Mouse (Mus musculus) heart, embryonic 16.5 days (tissue): ENCODE results near the gene Dll1. TPM values are rescaled to one million over a fixed set of nuclear protein-coding genes. Genes with fewer than 3 reads are reported as not detected.

ENCODE experiments used
- ATAC-seq: fragments of 200-750 bp; cut with Nextera tagmentation; replicated peaks from 2 replicates; pipeline ENCODE4 v1.8.0; 2017; ENCODE audit warnings: moderate number of reproducible peaks; ENCODE audit not compliant: insufficient read depth, low FRiP score; ENCODE audit errors: extremely low read depth
- H3K27ac ChIP-seq: fragments of 300-500 bp; sonication (generic); 2 replicates; pipeline ENCODE4 v1.5.1; 2014; ENCODE audit warnings: mild to moderate bottlenecking, low read length, control low read depth, moderate library complexity
- H3K27me3 ChIP-seq: fragments of 300-500 bp; sonication (generic); 2 replicates; pipeline ENCODE4 v1.6.1; 2014; ENCODE audit warnings: low read length, mixed read lengths; ENCODE audit not compliant: control insufficient read depth, insufficient read depth
- H3K36me3 ChIP-seq: fragments of 300-500 bp; sonication (generic); 2 replicates; pipeline ENCODE4 v1.6.1; 2014; ENCODE audit not compliant: control insufficient read depth, insufficient read depth
- H3K4me1 ChIP-seq: fragments of 300-500 bp; sonication (generic); 2 replicates; pipeline ENCODE4 v1.6.1; 2014; ENCODE audit warnings: low read length, mixed read lengths; ENCODE audit not compliant: control insufficient read depth, insufficient read depth
- H3K4me2 ChIP-seq: fragments of 300-500 bp; sonication (generic); 2 replicates; pipeline ENCODE4 v1.6.1; 2014; ENCODE audit warnings: low read depth, mild to moderate bottlenecking, control low read depth, low read length
- H3K4me3 ChIP-seq: fragments of 300-500 bp; sonication (generic); 2 replicates; pipeline ENCODE4 v1.5.1; 2014; ENCODE audit warnings: mild to moderate bottlenecking, control low read depth, low read length
- H3K9ac ChIP-seq: fragments of 300-500 bp; sonication (generic); 2 replicates; pipeline ENCODE4 v1.6.1; 2014; ENCODE audit warnings: low read length, control low read depth
- H3K9me3 ChIP-seq: fragments of 300-500 bp; sonication (generic); replicated peaks from 2 replicates; pipeline ENCODE4 v1.6.1; 2016; ENCODE audit warnings: low read length; ENCODE audit not compliant: control insufficient read depth
- WGBS: fragments of 180-500 bp; shearing (Covaris S2); extraction: QIAGEN DNeasy Blood & Tissue Kit; methylation state at CpG from one replicate; pipeline ENCODE4 v1.1.7; 2014; 5-methylcytosine and 5-hydroxymethylcytosine counted together
- polyA plus RNA-seq: library from polyadenylated mRNA; unstranded; fragments of >200 nt; fragmentation: Nextera tagmentation; extraction: Ambion mirVana; gene quantifications from 2 replicates; pipeline ENCODE4 v1.2.1, GENCODE M21; 2015

The Dll1 gene
- polyA plus RNA-seq, 1 experiment from 2014 or later, result 5.6 TPM

GRCm38 (mm10) chr17:15410861-15411260 lies 34.2 kb upstream of the Dll1 start:
- Histone ChIP-seq H3K27me3 (no peaks in the 10 kb centered on the region), H3K4me3 (no peak overlapping the region), H3K4me1 (no peaks in the 10 kb centered on the region), H3K9me3 (no peaks in the 10 kb centered on the region), H3K27ac (no peak overlapping the region), H3K36me3 (peaks cover 36% of the 10 kb centered on the region), H3K4me2 (no peak overlapping the region), H3K9ac (no peak overlapping the region)
- 92% methylated on average over 1 of the region's 1 CpGs for WGBS
- no peak for ATAC-seq

- H3K27ac ChIP-seq, result no peak overlapping the region
- peaks cover 31% of the 10 kb centered on the region for H3K36me3 ChIP-seq
- no peaks in the 10 kb centered on the region for H3K4me1 ChIP-seq
- no peak overlapping the region for H3K4me3 ChIP-seq
- ATAC-seq, result no peak
- no peaks in the 10 kb centered on the region for H3K27me3 ChIP-seq
- no peaks in the 10 kb centered on the region for H3K9me3 ChIP-seq
- 85% methylated on average over 10 of the region's 10 CpGs for WGBS
- H3K4me2 ChIP-seq, result no peak overlapping the region
- H3K9ac ChIP-seq, result no peak overlapping the region
Measured at GRCm38 (mm10) chr17:15409261-15409660, 32.6 kb upstream of the Dll1 start.

- Histone ChIP-seq H3K27ac (no peak overlapping the region), H3K4me3 (no peak overlapping the region), H3K4me2 (no peak overlapping the region), H3K4me1 (no peaks in the 10 kb centered on the region), H3K9ac (no peak overlapping the region), H3K9me3 (no peaks in the 10 kb centered on the region), H3K27me3 (no peaks in the 10 kb centered on the region), H3K36me3 (peaks cover 50% of the 10 kb centered on the region)
- no peak for ATAC-seq
- WGBS, result 94% methylated on average over 2 of the region's 2 CpGs
Measured at GRCm38 (mm10) chr17:15406576-15406975, 29.9 kb upstream of the Dll1 start.

GRCm38 (mm10) chr17:15401716-15402115 lies 25.0 kb upstream of the Dll1 start:
- H3K4me3 ChIP-seq, result no peak overlapping the region
- H3K9ac ChIP-seq, result no peak overlapping the region
- ATAC-seq, result no peak
- H3K4me2 ChIP-seq, result no peak overlapping the region
- H3K36me3 ChIP-seq, result peaks cover 29% of the 10 kb centered on the region
- peaks cover 5% of the 10 kb centered on the region for H3K4me1 ChIP-seq
- H3K27ac ChIP-seq, result no peak overlapping the region
- 95% methylated on average over 17 of the region's 17 CpGs for WGBS
- no peaks in the 10 kb centered on the region for H3K27me3 ChIP-seq
- no peaks in the 10 kb centered on the region for H3K9me3 ChIP-seq

- H3K4me2 ChIP-seq, result peak within 1 kb of the TSS; percentile 91
- H3K4me3 ChIP-seq, result peak within 1 kb of the TSS; percentile 96
- peak within 1 kb of the TSS; percentile 95 for H3K9ac ChIP-seq
- no peaks in the 10 kb centered on the region for H3K36me3 ChIP-seq
- whole genome bisulfite sequencing, result 1% methylated on average over 31 of the region's 31 CpGs
- H3K9me3 ChIP-seq, result no peaks in the 10 kb centered on the region
- H3K27ac ChIP-seq, result peak within 1 kb of the TSS; percentile 87
- ATAC-seq, result peak; percentile 93
- peaks cover 7% of the 10 kb centered on the region for H3K27me3 ChIP-seq
- H3K4me1 ChIP-seq, result peaks cover 11% of the 10 kb centered on the region
Measured at GRCm38 (mm10) chr17:15395997-15396675, 19.5 kb upstream of the Dll1 start, which contains the start of gene Fam120b. Gene Fam120b (plus strand): TSS chr17:15396202.

- no peak overlapping the region for H3K4me3 ChIP-seq
- no peak overlapping the region for H3K27ac ChIP-seq
- no peaks in the 10 kb centered on the region for H3K36me3 ChIP-seq
- H3K9ac ChIP-seq, result no peak overlapping the region
- no peaks in the 10 kb centered on the region for H3K9me3 ChIP-seq
- ATAC-seq, result no peak
- H3K4me1 ChIP-seq, result no peaks in the 10 kb centered on the region
- WGBS, result 68% methylated on average over 8 of the region's 8 CpGs
- H3K4me2 ChIP-seq, result no peak overlapping the region
- peaks cover 7% of the 10 kb centered on the region; the same call in 1 of the 2 replicates for H3K27me3 ChIP-seq
Measured at GRCm38 (mm10) chr17:15389356-15389755, 12.7 kb upstream of the Dll1 start.

- Histone ChIP-seq H3K27ac (no peak overlapping the region), H3K9ac (no peak overlapping the region), H3K36me3 (no peaks in the 10 kb centered on the region), H3K9me3 (no peaks in the 10 kb centered on the region), H3K27me3 (peaks cover 9% of the 10 kb centered on the region; the same call in 1 of the 2 replicates), H3K4me3 (no peak overlapping the region), H3K4me1 (no peaks in the 10 kb centered on the region), H3K4me2 (no peak overlapping the region)
- WGBS, result 70% methylated on average over 4 of the region's 4 CpGs
- ATAC-seq, result no peak
Measured at GRCm38 (mm10) chr17:15388892-15389291, 12.2 kb upstream of the Dll1 start.

GRCm38 (mm10) chr17:15383360-15383759 lies 6.7 kb upstream of the Dll1 start:
- Histone ChIP-seq H3K4me1 (peaks cover 8% of the 10 kb centered on the region; the same call in 1 of the 2 replicates), H3K9ac (no peak overlapping the region), H3K4me3 (no peak overlapping the region), H3K27ac (no peak overlapping the region), H3K36me3 (no peaks in the 10 kb centered on the region), H3K9me3 (no peaks in the 10 kb centered on the region), H3K4me2 (no peak overlapping the region), H3K27me3 (peaks cover 54% of the 10 kb centered on the region)
- ATAC-seq, result no peak
- 89% methylated on average over 5 of the region's 5 CpGs for WGBS

GRCm38 (mm10) chr17:15381869-15382660 lies 5.4 kb upstream of the Dll1 start:
- ATAC-seq, result no peak
- peaks cover 62% of the 10 kb centered on the region for H3K27me3 ChIP-seq

More at GRCm38 (mm10) chr17:15381869-15382660, 5.4 kb upstream of the Dll1 start:
- Histone ChIP-seq H3K4me2 (no peak overlapping the region), H3K4me1 (peaks cover 15% of the 10 kb centered on the region), H3K36me3 (no peaks in the 10 kb centered on the region), H3K9ac (no peak overlapping the region), H3K9me3 (no peaks in the 10 kb centered on the region), H3K4me3 (no peak overlapping the region), H3K27ac (no peak overlapping the region)
- WGBS, result 51% methylated on average over 7 of the region's 7 CpGs
